Mouse (Mus musculus): ENCODE measurements around the gene Wdr43.
"Not testable (repeated sequence)": the region's sequence is repeated elsewhere in the genome, so short reads cannot be mapped to it uniquely, and the experiment has no call there.

Wdr43 gene

DNA sequence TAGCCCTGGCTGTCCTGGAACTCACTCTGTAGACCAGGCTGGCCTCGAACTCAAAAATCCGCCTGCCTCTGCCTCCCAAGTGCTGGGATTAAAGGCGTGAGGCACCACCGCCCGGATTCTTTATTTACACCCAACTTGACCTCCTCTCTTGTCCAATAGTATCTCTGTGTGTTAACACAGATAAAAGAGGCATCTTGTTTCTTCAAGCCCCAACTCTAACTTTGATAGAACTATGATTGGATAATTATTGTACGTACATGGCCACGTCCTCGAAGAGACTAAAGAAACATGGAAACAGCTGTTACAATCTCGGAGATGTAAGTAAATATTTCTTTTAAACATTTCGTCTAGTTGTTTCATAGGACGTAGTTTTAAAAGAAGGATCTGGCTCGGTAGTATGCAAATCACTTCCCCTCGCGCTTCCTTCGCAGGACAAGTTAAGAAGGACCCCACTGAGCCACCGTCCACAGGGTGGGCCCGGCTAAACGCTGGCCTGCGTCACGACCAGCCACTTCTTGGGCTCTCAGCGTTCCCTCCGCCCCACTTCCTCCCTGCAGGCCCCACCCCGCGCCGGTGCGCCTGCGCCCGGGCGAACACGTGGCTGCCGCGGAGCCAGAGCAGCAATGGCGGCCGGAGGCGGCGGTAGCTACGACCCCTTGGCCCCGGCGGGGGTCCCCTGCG, at the start of gene Wdr43:
Gene Wdr43 (plus strand): TSS at position 258 of the 681 bp plus-strand sequence.
- DNase-seq (ENCODE audit: low spot score): peak; percentile 82

DNA sequence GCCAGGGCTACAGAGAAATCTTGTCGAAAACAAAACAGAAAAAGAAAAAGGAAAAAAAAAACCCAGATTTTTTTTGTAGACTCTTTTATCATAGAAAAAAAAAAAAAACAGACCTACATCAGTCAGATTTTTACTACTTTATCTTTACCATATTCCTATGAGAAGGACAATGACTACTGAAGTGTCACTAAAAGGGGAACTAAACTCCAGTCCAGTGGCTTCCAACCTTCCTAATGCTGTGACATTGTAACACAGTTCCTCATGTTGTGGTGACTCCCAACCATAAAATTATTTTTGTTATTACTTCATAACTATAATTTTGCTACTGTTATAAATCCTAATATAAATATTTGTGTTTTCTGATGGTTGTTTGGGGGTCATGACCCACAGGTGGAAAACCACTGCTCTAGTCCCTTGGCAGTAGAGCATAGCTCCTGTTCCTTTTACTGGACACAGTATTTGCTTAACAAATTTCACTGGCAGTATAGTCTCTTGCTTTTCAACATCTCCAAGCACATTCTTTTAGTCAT, 36.5 kb upstream of the Wdr43 start:
- DNase-seq (ENCODE audit: low spot score): no peak

DNA sequence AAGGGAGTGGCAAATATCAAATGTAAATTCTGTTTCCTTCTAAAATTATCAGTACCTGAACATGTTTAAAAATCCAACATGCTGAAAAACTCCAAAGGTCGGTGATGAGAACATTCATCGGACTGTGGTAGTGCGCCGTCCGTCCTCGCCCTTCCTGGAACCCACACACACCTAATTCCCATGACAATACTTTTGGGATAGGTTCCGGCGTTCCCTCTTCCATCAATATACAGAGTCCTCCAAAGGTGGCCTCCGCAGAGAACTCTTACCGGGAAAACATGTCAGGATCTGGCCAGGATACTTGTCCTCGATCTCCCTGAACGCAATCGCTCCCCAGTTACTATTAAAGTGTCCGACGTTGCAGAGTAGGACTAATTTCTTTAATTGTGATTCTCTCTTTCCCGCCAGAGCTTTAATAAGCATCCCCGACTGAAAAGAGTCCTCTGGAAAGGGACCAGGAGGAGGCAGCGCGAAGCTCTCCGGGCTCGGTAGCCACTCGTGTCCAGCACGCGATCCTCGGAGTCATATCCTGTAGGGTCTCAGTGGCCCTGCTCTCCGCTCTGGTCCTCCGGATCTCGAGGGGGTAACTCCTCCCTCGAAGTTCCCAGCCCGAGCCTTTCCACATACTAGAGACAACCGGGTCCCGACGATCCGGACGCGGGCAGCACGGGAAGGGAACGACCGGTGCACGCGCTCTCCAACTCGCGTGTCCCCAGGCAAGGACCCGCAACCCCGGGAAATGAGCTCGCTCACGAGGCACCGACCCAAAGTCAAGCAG, 17.6 kb upstream of the Wdr43 start:
- DNase-seq (ENCODE audit: low spot score): no peak

DNA sequence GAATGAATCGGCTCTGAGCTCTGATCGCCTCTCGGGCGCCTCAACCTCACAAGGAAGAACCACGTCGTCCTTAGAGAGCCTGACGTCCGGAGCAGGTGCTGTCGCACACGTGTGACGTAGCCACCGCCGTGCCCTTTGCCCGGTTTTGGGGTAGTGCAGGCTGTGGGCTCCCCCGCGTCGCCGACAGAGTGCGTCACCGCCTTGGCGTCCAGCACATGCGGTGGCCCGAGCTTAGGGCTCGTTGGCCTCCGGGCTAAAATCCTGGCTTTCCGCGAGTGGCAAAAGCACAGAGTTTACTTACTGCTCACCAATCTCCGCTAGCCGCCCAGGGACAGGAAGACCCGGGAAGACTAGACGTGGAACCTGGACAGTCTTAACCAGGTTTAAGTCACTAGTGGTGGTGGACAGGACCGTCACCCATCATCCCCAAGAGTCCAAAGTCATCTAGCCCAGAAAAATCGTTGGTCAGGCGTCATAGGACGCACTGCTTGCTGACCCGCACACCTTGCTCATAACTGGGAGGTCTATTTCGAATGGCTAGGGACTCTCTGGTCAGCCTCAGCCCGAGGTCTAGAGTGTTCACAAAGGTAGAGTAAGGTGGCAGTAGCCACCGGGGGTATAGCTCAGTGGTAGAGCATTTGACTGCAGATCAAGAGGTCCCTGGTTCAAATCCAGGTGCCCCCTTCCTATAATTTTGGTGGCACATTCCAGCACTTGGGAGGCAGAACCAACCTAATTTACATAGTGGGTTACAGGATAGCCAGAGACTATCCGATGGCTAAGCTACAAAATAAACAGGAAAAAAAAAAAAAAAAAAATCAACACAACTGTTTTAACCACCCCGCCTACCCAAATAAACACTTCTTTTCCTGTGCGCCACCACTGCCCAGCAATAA, 16.8 kb upstream of the Wdr43 start:
- DNase-seq (ENCODE audit: low spot score): peak; percentile 43

DNA sequence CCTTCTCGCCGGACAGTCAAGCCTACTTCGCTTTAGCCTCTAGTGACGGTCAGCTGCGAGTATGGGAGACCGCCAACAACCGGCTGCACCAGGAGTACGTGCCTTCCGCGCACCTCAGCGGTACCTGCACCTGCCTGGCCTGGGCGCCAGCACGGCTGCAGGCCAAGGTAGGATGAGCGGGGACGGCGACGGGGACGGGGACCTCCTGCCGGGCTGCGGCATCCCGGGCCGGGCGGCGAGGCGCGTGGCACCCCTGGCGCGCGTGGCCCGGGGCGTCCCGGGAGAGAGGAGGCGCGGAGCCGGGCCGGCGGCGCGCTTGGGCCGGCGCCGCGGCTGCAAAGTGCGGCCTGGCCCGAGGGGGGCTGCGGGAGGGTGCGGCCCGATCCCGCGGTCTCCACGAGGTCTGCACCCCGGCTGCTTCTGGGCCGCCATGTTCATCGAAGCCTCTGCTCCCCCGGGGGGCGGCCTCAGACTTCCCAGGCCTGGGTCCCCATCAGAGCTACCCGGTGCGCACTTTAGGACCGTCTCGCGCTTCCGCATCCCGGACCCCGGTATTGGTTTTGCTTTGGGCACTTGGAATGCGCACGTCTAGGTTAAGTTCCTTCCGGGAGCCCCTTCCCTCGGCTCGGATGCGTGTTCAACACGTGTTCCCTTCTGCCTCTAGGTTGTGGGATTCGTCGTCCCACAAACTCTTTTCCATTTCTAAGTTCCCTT, 781 bp downstream of the Wdr43 start:
- no peak for DNase-seq (ENCODE audit: low spot score)

DNA sequence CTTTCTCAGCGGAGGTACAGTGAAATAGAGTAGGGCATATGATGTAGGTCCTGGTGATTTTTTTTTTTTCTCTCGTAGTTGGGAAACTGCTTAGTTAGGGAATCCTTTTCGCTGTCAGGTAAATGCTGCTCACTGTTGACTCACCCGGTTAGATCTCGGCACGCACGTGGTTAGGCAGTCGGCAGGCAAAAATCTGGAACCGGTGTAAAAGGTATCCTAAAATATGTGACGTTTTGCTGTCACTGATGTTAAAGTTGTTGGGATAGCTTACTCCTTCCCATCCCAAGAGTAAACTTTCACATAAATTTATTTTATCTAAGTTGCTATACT, 1.3 kb downstream of the Wdr43 start:
- no peak for DNase-seq (ENCODE audit: low spot score)

DNA sequence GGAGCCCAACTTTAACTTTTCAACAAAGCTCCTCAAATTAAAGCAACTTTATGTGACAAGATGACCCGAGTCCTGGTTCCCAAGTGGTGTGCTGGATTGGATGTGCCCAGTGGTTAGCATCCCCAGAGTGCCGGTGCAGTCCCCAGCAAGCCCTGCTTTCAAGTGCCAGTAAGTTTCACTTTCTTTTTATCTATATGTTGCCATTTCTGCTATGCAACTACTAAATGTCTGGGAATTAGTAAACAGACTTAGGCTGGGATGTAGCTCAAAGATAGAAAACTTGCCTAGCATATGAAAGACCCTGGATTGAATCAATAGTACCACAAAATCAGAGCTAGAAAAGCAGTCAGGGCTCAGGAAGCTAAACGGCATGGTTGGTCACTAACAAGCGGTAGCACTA, 2.3 kb downstream of the Wdr43 start:
- no peak for DNase-seq (ENCODE audit: low spot score)

DNA sequence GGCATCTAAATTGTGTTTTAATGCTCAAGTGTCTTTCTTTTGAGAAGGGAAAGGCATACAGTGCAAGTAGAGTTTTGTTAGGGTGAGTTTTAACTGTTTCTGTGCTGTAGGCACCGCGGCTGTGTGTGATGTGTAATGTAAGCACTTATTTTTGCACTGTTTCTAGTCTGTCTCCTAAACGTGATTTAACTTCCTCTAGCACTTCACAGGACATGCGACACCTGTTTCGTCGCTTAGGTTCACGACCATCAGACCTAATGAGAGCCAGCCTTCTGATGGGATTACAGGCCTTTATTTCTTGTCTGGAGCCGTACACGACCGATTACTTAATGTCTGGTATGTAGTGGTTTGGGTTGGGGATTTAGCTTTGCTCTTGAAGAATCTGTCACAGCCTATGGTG, 16.1 kb downstream of the Wdr43 start:
- no peak for DNase-seq (ENCODE audit: low spot score)

DNA sequence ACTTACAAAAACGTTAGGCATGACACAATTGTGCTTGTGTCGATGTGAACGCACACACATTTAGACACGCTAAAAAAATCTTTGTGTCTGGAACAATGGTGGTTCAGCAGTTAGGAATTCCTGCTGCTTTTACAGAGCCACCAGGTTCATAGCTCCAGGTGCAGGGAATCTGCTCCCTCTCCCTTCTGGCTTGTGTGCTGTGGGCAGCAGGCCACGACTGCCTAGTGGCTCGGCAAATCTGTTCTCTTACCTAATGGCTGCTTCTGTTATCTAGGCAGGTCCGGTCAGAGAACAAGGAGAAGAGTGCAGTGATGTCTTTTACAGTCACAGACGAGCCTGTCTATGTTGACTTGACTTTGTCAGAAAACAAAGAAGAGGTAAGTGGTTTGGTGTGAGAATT, 17.7 kb downstream of the Wdr43 start:
- no peak for DNase-seq (ENCODE audit: low spot score)

DNA sequence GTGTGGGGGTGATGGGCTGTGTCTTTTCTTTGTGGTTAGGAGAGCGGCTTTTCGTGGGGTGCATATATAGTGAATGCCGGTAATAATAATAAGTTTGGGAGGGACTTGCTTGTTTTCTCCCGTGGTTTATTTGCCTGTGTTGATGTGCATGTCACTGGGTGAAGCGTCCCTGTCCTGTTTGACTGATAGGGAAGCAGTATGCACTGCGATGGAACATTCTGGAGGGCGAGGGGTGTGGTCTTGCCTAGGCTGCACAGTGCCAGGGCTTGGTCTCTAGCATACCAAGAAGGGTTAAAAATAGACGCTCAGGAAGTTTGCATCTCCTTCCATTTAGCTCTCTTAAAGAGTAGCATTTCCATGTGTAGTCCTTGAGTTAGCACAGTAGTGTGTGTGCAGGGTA, 21.1 kb downstream of the Wdr43 start:
- DNase-seq (ENCODE audit: low spot score): no peak

DNA sequence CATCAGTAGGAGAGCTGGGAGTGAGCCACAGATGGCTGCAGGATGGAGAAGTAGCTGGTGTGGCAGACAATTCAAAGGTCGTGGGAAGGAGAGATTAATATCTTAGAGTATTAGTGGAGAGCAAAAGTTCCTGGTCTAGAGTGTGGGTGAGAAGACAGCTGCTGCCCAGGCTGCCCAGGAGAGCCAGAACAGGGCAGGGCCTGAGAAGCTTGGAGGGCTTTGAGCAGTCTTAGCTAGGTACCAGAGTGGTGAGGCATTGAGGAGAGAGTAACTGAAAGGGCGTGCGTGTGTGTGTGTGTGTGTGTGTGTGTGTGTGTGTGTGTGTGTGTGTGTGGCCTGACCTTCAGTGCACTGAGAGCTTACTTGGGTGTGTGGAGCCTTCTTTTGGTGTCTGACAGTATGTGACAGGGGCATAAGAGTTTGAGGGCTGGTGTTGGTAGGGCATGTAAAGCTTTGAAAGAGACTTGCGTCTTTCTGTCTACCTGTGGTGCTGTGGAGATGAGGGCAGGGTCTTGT, 22.1 kb downstream of the Wdr43 start:
- DNase-seq (ENCODE audit: low spot score): no peak

DNA sequence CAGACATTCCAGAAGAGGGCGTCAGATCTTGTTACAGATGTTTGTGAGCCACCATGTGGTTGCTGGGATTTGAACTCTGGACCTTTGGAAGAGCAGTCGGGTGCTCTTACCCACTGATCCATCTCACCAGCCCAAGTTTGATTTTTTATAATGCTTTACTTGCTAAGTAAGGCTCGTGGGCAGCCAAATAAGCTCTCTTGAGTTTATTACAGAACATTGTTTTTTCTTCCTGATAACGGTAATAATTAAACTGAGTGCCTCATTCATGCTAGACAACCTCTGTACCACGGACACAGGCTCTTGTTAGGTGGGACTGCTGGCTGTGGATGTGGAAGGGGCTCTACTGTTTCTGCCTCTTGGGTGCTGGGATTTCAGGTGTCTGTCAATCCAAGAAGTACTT, 23.4 kb downstream of the Wdr43 start:
- DNase-seq (ENCODE audit: low spot score): not testable (repeated sequence)

DNA sequence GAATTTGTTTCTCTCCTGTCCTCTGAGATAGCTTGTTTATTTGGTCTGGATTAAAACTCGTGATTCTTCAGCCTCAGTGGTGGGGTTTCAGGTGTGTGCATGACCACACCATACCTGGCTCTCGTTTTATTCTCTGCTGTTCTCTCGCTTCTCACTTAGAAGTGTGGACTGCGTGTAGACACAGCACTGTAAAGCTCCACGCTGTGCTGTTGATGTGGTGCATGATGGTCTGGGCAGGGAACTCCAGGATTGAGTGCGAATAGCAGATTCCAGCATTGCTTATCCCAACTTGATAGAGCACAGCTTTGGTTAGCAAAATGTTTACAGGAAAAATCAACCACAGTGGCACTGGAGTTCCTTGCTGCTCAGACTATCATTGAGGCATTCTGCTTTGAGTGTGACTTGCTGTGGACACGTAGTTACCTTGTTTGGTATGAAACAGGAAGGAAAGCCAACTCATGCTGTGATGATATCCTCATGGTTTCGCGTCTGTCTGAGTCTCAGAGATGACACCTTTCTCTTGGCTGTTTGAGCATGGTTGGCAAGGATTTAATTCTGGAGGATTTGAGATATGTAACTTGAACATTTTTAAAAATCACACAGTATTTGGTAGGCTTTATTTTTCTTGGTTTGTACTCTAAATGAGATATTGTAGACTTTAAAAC, 24.9 kb downstream of the Wdr43 start:
- DNase-seq (ENCODE audit: low spot score): no peak

DNA sequence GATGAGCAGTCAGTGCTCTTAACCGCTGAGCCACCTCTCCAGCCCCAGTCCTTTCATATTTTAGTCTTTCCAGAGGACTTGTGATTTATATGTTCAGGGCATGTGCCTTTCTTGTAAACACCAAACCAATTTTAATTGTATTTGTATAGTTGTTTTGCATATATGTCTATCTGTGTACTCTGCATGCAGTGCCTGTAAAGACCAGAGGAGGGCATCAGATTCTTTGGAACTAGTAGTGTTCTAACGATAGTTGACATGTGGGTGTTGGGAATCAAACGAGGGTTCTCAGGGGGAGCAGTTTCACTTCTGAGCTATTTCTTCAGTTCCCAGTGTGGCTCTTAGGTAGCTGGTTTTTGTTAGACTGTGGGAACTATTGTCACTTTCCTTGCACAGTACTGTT, 26.5 kb downstream of the Wdr43 start:
- no peak for DNase-seq (ENCODE audit: low spot score)

DNA sequence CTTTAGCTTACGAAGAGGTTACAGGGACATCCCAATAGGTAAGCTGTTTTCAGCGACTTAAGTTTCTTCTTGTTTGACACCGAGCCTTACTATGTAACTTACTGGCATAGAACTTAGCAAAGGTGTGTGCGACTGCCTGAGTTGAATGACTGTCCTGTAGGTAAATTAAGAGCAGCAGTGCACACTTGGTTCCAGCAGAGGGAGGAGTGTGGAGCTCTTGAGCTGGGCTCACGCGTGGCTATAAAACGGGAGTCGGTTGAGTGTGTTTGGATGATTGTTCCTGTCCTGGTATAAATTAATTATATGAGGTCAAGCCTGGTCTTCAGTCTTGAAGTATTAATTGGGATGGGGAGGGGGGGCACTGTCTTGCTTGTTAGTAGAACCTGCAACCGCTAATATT, 34.3 kb downstream of the Wdr43 start:
- no peak for DNase-seq (ENCODE audit: low spot score)

DNA sequence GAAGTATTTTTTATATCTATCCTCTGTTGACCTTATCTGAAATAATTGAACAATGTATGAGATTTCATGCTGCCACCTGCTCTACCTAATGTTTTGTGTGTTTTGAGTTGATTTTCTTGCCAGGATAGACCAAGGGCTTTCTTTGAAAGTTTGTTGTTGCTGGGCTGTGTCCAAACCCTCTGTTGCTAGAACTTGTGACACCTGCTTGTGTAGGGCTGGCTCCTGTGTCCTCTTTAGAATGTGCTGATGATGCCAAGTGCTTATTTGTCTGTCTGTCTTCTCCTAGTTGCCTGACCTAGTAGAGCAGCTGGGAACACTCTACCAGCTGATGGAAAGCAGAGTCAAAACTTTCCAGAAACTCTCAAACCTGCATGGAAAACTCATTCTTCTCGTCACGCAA, 36.8 kb downstream of the Wdr43 start:
- DNase-seq (ENCODE audit: low spot score): no peak

DNA sequence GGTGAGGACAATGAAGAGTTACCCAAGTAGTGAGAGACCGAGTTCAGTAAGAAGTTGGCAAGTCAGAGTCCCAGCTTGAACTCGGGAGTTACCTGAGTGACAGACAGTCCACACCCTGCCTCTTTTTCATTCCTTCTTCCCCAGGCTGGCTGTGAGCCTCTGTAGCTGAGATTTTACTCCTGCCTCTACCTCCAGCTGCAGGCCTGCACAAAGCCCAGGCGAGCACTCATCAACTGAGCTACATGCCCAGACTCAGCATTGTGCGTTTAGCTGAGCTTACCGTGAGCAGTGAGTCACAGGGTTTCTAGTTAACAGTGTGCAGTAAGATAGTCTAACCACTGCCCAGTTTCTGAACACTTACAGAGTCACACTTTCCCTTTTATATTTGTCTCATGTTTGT, 37.2 kb downstream of the Wdr43 start:
- no peak for DNase-seq (ENCODE audit: low spot score)

DNA sequence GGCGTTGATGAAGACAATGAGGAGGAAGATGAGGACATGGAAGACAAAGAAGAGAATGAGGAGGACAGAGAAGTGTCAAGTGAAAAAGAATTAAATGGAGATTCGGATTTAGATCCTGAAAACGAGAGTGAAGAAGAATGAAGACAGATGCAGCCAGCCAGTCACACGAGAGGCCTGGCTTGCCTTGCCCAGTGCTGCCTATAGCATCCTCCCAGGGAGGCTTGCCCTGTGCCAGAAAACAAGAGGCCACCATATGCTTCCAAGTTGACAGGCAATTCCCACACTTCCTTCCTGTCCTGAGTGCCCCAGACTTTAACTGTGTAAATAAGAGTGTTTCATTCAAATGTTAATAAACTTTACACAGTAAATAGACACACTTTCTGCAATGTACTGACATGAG, 41.8 kb downstream of the Wdr43 start:
- DNase-seq (ENCODE audit: low spot score): no peak

DNA sequence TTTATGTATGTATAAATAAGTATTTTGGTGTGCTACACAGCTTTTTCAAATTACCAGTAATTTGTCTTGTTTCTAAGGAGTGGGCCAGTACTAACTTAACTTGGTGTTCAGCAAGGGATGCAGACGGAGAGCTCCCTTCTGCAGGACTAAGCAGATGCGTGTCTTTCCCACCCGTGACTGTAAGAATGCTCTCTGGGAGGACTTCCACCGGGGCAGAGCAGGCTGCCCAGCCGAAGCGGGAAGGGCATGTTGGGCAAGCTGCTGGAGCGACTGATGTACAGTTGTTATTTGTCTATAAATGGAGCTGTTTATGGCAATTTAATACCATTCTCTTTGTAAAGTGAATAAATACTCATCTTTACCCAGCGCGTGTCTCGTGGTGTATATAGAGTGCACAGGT, 43.0 kb downstream of the Wdr43 start:
- no peak for DNase-seq (ENCODE audit: low spot score)

DNA sequence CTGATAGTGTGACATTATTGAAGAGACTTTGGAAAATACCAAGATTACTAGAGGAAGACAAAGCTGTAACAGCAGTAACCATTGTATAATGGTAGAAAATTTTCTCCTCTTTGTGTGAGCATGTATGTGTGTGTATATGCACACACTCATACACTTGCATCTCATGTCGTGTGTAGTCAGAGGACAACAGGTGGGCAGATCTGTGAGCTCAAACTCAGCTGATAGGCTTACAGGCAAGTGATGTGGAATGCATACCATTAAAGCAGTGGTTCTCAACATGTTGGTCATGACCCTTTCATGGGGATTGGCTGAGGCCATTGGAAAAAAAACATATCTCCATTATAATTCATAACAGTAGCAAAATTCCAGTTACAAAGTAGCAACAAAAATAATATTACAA, 44.7 kb downstream of the Wdr43 start:
- DNase-seq (ENCODE audit: low spot score): no peak

DNA sequence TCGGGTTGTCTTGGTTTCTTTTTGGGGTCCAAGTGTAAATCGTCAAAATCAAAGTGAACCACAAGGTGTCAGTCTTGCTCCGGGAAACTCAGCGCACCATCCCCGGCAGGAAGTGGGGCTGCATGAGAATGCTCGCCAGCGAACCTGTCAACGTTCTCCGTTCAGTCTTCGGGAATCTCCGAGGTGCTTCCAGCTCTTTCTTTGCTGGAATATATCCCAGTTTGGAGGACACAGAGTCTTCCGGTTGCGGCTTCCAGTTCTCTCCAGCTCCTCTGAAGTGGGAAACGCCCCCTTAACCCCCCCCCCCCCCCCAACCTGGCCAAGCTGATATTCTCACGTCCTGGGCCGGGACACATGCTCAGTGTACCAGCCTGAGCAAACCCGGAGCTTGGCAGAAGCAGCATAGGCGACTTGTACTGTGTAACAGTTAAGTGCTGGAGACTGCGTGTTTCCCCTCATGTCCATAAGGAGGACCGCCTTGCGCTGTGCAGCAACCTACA, 47.1 kb downstream of the Wdr43 start:
- no peak for DNase-seq (ENCODE audit: low spot score)

All from urinary bladder, postnatal 10 days (tissue).